Mouse (Mus musculus): ENCODE data around the gene Prss38.
"Not testable (repeated sequence)": the region's sequence is repeated elsewhere in the genome, so short reads cannot be mapped to it uniquely, and the experiment has no call there.

Gene Prss38

GRCm38 (mm10) chr11:59377999-59378398 lies 2.5 kb upstream of the Prss38 start:
- DNase-seq (ENCODE audit: extremely low spot score, low spot score): no peak

GRCm38 (mm10) chr11:59369848-59370247 lies 5.6 kb downstream of the Prss38 start:
- DNase-seq (ENCODE audit: extremely low spot score, low spot score): no peak

GRCm38 (mm10) chr11:59367955-59368354 lies 7.5 kb downstream of the Prss38 start:
- DNase-seq (ENCODE audit: extremely low spot score, low spot score): not testable (repeated sequence)

- DNase-seq (ENCODE audit: extremely low spot score, low spot score): peak; percentile 40
Observed at GRCm38 (mm10) chr11:59366633-59367032, 8.8 kb downstream of the Prss38 start.

- DNase-seq (ENCODE audit: extremely low spot score, low spot score): no peak
Observed at GRCm38 (mm10) chr11:59366031-59366430, 9.4 kb downstream of the Prss38 start.

GRCm38 (mm10) chr11:59364417-59364816 lies 11.0 kb downstream of the Prss38 start:
- DNase-seq (ENCODE audit: extremely low spot score, low spot score): no peak

- DNase-seq (ENCODE audit: extremely low spot score, low spot score): no peak
Observed at GRCm38 (mm10) chr11:59364007-59364406, 11.4 kb downstream of the Prss38 start.

GRCm38 (mm10) chr11:59361291-59361690 lies 14.2 kb downstream of the Prss38 start:
- no peak for DNase-seq (ENCODE audit: extremely low spot score, low spot score)

GRCm38 (mm10) chr11:59356874-59357289 lies 18.6 kb downstream of the Prss38 start:
- DNase-seq (ENCODE audit: extremely low spot score, low spot score): peak; percentile 35

GRCm38 (mm10) chr11:59354793-59355192 lies 20.7 kb downstream of the Prss38 start:
- DNase-seq (ENCODE audit: extremely low spot score, low spot score): no peak

- DNase-seq (ENCODE audit: extremely low spot score, low spot score): no peak
Observed at GRCm38 (mm10) chr11:59350326-59350725, 25.1 kb downstream of the Prss38 start.

- DNase-seq (ENCODE audit: extremely low spot score, low spot score): no peak
Observed at GRCm38 (mm10) chr11:59346166-59346910, 29.1 kb downstream of the Prss38 start.

- DNase-seq (ENCODE audit: extremely low spot score, low spot score): no peak
Observed at GRCm38 (mm10) chr11:59342956-59343355, 32.5 kb downstream of the Prss38 start.

- DNase-seq (ENCODE audit: extremely low spot score, low spot score): no peak
Observed at GRCm38 (mm10) chr11:59338736-59339120, 36.7 kb downstream of the Prss38 start.

GRCm38 (mm10) chr11:59337955-59338735 lies 37.3 kb downstream of the Prss38 start:
- no peak for DNase-seq (ENCODE audit: extremely low spot score, low spot score)

GRCm38 (mm10) chr11:59336381-59336780 lies 39.1 kb downstream of the Prss38 start:
- no peak for DNase-seq (ENCODE audit: extremely low spot score, low spot score)

GRCm38 (mm10) chr11:59335942-59336341 lies 39.5 kb downstream of the Prss38 start:
- no peak for DNase-seq (ENCODE audit: extremely low spot score, low spot score)

GRCm38 (mm10) chr11:59335150-59335549 lies 40.3 kb downstream of the Prss38 start:
- DNase-seq (ENCODE audit: extremely low spot score, low spot score): no peak

- DNase-seq (ENCODE audit: extremely low spot score, low spot score): no peak
Observed at GRCm38 (mm10) chr11:59332938-59333337, 42.5 kb downstream of the Prss38 start.

- DNase-seq (ENCODE audit: extremely low spot score, low spot score): no peak
Observed at GRCm38 (mm10) chr11:59331167-59331869, 44.1 kb downstream of the Prss38 start.

GRCm38 (mm10) chr11:59330560-59330959 lies 44.9 kb downstream of the Prss38 start:
- DNase-seq (ENCODE audit: extremely low spot score, low spot score): peak; percentile 83

- DNase-seq (ENCODE audit: extremely low spot score, low spot score): no peak
Observed at GRCm38 (mm10) chr11:59329616-59330015, 45.8 kb downstream of the Prss38 start.
